Mouse (Mus musculus) liver, embryonic 16.5 days (tissue): Measurements from ENCODE around the gene Cylc1. TPM values are rescaled to one million over a fixed set of nuclear protein-coding genes. Genes with fewer than 3 reads are reported as not detected.

Experiments
- ATAC-seq: fragments of 200-750 bp; cut with Nextera tagmentation; 2 replicates; pipeline ENCODE4 v1.8.0; 2017; ENCODE audit warnings: low read depth, mild to moderate bottlenecking, moderate number of reproducible peaks, moderate library complexity
- H3K27ac ChIP-seq: fragments of 300-500 bp; sonication (generic); 2 replicates; pipeline ENCODE4 v1.5.1; 2014; ENCODE audit warnings: mild to moderate bottlenecking, low read length
- H3K27me3 ChIP-seq: fragments of 300-500 bp; sonication (generic); 2 replicates; pipeline ENCODE4 v1.6.1; 2014; ENCODE audit warnings: low read depth, low read length, mixed read lengths; ENCODE audit not compliant: control insufficient read depth, insufficient read depth
- H3K36me3 ChIP-seq: fragments of 300-500 bp; sonication (generic); 2 replicates; pipeline ENCODE4 v1.6.1; 2014; ENCODE audit warnings: mild to moderate bottlenecking; ENCODE audit not compliant: control insufficient read depth, insufficient read depth
- H3K4me1 ChIP-seq: fragments of 300-500 bp; sonication (generic); 2 replicates; pipeline ENCODE4 v1.6.1; 2014; ENCODE audit warnings: low read depth, low read length, mixed read lengths; ENCODE audit not compliant: control insufficient read depth
- H3K4me2 ChIP-seq: fragments of 300-500 bp; sonication (generic); 2 replicates; pipeline ENCODE4 v1.6.1; 2014; ENCODE audit warnings: low read depth, low read length, mixed read lengths
- H3K4me3 ChIP-seq: fragments of 300-500 bp; sonication (generic); 2 replicates; pipeline ENCODE4 v1.5.1; 2014; ENCODE audit warnings: low read depth, mild to moderate bottlenecking, low read length
- H3K9ac ChIP-seq: fragments of 300-500 bp; sonication (generic); 2 replicates; pipeline ENCODE4 v1.6.1; 2014; ENCODE audit warnings: low read depth, low read length
- H3K9me3 ChIP-seq: fragments of 300-500 bp; sonication (generic); replicated peaks from 2 replicates; pipeline ENCODE4 v1.6.1; 2016; ENCODE audit warnings: low read length; ENCODE audit not compliant: control insufficient read depth
- WGBS: fragments of 180-500 bp; shearing (Covaris S2); extraction: QIAGEN DNeasy Blood & Tissue Kit; methylation state at CpG from one replicate; pipeline ENCODE4 v1.1.7; 2014; ENCODE audit not compliant: insufficient replicate concordance; 5-methylcytosine and 5-hydroxymethylcytosine counted together
- polyA plus RNA-seq: library from polyadenylated mRNA; unstranded; fragments of >200 nt; fragmentation: Nextera tagmentation; extraction: Ambion mirVana; gene quantifications from 2 replicates; pipeline ENCODE4 v1.2.1, GENCODE M21; 2015

The Cylc1 gene
- not detected in 2 replicates for polyA plus RNA-seq

DNA sequence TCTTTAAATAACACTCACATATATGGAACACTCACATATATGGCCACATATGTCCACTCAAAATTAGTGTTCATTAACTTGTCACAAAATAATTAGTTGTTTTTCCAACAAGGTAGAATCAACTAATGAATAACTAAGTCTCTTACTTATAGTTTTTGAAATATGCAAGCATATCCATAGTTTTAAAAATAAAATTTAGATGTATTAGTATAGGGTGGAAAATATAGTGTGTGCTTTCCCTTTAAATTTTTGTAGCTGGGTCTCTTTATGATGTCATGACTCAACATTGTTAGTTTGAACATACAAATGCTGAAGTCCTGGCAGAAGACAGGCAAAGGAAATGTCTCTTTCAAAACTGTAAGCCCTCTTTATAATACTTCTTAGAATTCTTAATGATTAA lies at the start of gene Cylc1:
Gene Cylc1, plus strand, starts transcription at position 301 of the 400 bp plus-strand sequence.
- ATAC-seq: no peak
- H3K27me3 ChIP-seq: no peaks in the 10 kb centered on the region
- no peak within 1 kb of the TSS for H3K9ac ChIP-seq
- H3K36me3 ChIP-seq: no peaks in the 10 kb centered on the region
- no peaks in the 10 kb centered on the region for H3K9me3 ChIP-seq
- no peak within 1 kb of the TSS for H3K27ac ChIP-seq
- H3K4me2 ChIP-seq: no peak within 1 kb of the TSS
- no peak within 1 kb of the TSS for H3K4me3 ChIP-seq
- no peaks in the 10 kb centered on the region for H3K4me1 ChIP-seq

- 42% methylated on average over 8 of the region's 8 CpGs for WGBS
- no peaks in the 10 kb centered on the region for H3K9me3 ChIP-seq
- no peak overlapping the region for H3K4me2 ChIP-seq
- H3K27me3 ChIP-seq: no peaks in the 10 kb centered on the region
- ATAC-seq: no peak
- H3K27ac ChIP-seq: no peak overlapping the region
- no peaks in the 10 kb centered on the region for H3K4me1 ChIP-seq
- no peaks in the 10 kb centered on the region for H3K36me3 ChIP-seq
- no peak overlapping the region for H3K4me3 ChIP-seq
- no peak overlapping the region for H3K9ac ChIP-seq
Observed at GRCm38 (mm10) chrX:111078680-111079079, 31.5 kb upstream of the Cylc1 start.

GRCm38 (mm10) chrX:111168040-111168439 lies 57.8 kb downstream of the Cylc1 start, which contains the start of gene Gm10112:
Gene Gm10112, plus strand, starts transcription at chrX:111168340.
- Histone ChIP-seq H3K9me3 (no peaks in the 10 kb centered on the region), H3K4me2 (no peak within 1 kb of the TSS), H3K27ac (no peak within 1 kb of the TSS), H3K36me3 (no peaks in the 10 kb centered on the region), H3K4me3 (no peak within 1 kb of the TSS), H3K9ac (no peak within 1 kb of the TSS), H3K4me1 (no peaks in the 10 kb centered on the region), H3K27me3 (no peaks in the 10 kb centered on the region)
- no peak for ATAC-seq
- 61% methylated on average over 3 of the region's 3 CpGs for WGBS

Other genes starting within 250 kb of the Cylc1 start
- not detected in 2 replicates for gene Gm10112, start 57.9 kb downstream of the Cylc1 start, polyA plus RNA-seq